Mouse (Mus musculus) retina, postnatal 1 day (tissue): ENCODE measurements around the gene Trib2.

Experiments used
- DNase-seq: peaks from one replicate; pipeline ENCODE4 v3.0.0-alpha.2; 2012

The Trib2 gene

DNA sequence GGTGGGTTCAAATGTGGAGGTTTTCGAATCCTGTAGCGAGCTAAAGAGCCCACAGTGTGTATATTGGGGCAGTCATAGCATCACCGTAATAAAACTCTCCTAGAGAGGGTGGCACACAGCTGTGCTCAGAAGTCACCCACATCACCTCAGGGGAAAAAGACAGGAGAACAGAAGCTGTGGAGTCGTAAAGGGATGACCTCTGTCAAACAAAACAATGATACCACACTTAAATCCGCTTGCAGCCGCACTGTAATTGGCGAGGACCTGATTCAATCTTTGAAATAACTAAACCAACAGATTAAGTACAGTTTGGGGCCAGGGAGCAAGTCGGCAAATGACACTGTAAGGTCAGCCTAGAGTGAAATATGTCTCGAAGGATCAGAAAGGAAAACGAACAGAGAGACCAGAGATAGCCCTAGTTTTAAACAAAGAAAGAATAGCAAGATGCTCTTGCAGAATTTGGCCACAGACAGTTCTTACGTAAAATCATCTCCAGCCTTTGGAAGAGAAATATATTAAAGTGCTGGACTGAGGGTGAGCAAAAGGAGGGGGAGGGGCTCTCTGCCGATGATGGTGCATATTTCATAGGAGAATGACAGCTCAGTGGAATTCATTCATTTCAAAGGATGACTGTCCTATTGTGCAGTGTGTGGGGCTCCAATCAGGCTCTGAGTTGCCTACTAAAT, 3.4 kb downstream of the Trib2 start:
- peak; percentile 75 for DNase-seq

DNA sequence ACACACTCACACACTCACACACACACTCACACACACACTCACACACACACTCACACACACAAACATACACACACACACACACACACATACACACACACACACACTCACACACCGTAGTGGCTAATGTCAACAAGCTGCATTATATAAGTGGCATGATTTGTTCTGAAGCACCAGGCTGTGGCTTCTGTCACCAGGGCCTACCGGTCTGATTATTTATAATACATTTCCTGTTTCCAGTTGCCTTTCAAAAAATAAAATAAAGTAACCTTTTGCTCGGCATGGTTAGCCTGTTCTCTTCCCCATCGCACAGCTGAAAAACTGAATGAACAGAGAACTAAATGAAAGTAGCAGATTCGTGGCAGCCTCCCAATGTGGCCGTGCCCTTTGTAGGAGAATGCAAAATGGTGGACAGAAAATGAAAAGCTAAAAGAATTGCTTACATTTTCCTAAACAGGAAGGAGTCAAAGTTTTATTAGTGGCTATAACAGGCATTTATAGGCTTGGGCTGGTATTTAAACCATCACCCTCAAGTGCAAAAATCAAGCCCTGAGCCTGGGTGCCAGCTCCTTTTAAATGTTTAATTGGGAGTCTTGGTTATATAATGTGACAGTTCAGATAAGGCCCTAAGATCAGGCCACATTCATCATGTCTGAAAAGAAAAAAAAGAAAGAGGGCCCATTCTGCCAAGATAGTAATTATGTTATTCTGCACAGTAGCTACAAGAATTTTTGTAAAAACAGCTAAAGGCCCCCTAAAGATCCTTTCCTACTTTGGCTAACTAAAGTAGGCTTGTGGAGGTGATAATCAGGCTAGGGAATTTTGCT, 4.4 kb downstream of the Trib2 start:
- no peak for DNase-seq

DNA sequence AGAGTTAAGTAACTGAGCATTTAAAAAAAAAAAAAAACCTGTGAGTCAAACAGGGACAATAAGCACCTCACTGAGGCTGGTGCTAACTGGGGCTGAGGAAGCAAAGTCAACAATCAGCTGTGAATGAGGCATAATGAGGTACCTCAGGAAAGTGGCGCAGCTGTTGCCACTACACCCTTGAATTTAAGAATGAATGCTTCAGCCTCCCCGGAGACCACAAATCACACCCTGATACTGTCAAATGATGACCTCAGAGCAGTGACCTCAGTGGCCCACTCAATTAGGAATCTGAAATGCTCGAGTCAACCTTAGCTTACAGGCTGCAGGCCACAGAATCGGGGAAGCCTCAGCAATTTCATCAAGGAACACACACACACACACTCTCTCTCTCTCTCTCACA, 5.0 kb downstream of the Trib2 start:
- peak; percentile 66 for DNase-seq

DNA sequence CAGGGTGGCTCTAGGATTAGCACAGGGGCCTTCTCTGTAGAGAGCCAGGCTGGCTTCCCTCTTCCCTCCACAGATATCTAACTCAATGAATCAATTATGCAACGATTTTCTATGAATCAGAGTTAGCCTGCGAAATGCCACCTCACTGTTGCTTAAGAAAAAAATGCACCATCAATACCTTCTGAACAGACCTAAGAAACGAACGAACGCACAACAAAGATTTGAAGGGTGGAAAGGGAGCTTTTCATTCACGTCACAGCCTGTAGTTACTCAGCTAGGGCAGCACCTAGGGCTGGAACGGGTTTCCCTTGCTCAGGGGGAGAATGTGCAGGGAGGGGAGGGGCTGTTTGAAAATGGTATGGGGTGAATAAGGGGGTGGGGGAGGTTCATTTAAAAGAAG, 5.8 kb downstream of the Trib2 start:
- no peak for DNase-seq

DNA sequence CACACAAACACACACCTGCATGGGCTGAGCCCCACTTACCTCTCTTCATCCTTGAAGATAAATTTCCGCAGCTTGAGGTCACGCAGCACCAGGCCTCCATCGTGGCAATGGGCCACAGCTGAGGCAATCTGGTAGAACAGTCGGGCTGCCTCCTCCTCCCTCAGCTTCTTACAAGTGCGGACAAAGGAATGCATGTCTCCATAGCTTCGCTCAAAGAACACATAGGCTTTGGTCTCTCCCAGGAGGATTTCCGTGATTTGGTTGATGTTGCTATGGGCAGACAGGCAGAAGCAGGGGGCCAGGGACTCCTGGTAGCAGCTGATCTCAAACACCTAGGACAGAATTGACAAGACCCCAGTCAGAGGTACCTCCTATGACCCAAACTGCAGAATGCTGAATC, 7.1 kb downstream of the Trib2 start:
- no peak for DNase-seq

DNA sequence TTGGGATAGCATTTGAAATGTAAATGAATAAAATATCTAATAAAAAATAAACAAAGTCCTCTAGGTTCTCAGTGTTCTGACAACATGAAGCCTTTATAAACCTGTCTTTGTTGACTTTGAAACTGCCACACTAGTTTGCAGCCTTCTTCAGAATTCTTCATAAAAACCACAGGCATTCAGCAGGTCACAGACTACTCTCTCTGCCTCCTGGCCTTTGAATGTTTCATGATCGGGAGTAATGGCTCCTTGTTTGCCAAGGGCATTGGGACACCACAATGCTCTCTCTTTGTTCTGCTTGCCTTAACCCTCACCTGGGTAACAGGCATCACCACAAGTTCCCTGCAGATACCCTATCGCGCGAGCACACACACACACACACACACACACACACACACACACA, 7.5 kb downstream of the Trib2 start:
- DNase-seq = no peak

DNA sequence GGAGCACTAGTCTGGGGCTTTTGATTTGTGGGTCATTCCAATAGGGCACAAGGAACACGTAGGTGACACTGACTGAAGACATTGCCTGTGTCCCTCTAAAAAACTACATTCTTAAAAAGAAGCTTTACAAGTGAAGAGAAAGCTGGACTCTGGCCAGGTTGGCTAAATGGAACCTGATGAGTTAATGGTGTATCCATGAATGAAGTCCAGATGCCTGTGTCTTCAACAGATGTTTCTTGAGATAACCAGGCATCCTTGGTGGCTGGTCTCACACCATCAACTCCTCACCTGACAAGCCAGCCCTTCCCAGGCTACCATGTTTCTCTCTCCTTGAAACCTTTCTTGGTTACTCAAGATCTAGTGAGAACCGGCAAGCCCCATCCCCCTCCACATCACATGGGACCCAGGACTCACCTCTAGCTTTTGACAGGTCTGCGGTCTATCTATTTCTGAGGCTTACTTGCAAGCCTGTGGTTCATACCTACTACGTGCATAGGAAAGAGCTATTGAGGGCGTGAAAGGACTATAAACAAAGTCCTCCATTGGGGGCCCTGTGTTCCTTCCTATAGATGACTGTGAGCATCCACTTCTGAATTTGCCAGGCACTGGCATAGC, 8.4 kb downstream of the Trib2 start:
- no peak for DNase-seq

DNA sequence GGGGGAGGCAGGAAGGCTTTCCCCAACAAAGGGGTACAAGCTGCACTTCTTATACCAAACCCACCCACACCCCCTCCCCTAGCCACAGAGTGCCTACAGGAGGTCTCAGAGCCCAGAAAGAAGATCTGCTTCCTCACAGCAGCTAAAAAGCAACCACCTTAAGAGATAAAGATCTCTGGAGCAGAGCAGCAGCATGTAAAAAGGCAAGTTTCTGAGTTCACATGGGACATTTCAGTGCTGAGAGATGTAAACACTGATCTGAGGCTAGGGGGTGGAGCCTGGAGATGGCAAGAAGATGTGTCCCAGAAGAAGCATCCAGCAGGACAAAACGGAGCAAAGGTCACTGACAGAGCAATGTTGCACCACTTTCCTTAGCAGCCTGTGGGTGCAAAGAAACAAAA, 11.8 kb downstream of the Trib2 start:
- no peak for DNase-seq

DNA sequence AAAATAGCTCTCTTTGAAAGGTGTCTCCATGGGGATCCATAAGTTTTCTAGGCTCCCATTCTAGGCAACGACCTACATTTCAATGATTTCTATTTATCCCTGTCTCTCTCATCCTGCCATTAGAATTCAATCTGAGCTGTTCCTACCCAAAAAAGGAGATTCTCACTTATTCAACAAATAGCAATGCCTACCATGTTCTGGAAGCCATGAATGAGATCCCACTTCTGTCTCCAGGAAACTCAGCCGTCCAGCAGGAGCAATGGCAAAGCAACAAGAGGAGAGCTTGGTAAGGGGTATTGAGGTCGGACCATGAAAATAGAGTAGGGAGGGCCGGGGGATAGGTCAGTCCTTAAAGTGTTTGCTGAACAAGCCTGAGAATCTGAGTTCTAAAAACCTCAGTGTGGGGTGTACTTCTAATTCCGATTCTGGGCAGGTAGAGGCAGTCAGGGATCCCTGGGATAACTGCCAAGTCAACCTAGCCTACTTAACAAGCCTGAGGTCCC, 12.7 kb downstream of the Trib2 start:
- DNase-seq = no peak

DNA sequence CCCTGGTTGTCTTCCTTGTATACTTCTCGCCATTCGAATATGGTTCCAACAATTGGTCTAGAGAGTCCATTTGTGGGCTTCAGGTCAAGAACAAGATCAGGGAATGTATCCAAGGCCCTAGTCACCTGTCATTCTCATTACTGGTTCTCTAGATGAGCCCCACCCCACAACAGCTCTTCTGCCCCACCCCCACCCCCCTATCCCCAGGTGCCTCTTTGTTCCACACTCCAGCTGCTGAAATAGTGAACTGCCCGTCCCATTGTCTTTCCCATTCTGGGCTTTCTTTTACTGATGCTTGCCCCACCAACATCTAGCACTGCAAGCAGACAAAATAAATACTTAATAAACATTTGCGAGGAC, 15.2 kb downstream of the Trib2 start:
- no peak for DNase-seq

DNA sequence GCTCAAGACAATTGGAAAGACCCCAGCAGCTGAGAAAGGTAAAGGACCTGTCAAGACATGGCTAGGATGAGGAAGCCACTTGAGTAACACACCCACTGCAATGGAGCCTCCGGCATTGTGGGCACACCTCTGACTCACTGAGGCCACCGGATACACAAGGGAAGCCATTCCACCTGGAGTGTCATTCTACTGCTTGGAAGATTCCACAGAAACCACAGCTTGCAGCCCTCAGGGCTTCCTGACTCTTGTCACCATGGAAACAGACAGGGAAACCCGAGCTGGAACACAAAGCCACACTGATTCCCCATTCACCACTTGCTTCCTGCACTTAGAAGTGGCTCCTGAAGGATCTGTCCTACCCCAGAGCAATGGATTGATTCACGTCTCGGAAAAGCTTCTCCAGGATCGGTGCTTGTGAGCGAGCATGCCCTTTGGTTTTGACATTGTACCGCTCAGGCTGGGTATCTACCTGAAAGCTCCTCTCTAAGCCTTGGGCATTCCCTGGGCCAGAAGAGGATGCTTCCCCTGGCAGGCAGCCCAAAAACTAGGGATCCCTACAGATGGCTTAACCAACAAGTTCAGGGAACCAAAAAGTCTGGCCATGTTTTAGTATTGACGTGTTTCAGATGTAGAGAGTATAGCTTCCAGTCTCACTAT, 15.7 kb downstream of the Trib2 start:
- DNase-seq = peak; percentile 61

DNA sequence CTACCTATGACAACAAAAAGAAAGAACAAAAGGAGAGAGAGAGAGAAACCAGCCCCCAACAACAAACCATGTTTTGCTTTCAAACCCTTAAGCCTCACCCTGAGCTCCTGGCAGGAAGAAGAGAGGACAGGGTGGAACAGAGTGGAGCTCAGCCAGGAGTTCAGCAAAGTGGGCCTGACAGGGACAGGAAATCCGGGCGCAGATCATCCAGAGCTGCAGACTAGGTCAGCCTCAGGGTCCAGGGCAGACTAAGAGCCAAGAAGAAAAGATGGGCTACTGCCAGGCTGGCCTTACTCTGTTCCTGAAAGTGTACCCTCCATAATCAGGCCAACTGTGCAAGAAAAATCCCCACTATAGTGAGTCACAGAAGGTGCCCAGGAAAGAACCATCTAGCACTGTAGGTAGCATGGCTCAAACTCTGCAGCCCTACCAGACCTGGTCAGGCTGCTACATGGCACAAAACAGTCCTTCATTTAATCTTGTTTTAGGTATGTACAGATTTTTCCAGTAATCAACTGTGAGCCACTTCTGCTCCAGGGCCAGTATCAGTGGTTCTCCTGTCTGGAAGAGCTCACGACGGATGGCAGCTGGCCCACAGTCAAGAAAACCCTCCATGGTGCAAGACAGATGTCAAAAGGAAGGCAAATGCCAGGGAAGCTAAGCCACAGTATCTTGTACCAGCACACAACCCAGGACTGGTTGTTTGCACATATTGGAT, 16.4 kb downstream of the Trib2 start:
- no peak for DNase-seq

DNA sequence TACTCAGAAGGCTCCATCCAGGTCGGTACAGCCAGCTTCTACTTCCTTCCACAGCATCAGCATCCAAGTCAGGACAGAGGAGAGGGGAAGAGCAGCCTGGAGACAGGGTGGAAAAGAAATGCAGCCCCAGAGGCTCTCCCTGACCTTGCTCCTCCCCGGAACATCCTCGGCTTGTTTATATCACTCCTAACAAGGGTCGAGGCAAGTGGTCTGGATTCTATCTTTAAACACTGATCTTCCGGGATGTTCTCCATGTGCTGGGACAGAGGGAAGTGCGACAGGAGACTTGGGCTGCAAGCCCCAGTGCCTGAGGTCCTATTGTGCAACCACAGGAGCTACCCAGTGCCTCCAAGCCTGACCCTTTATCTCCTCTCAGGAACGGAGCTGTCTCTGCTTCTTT, 18.7 kb downstream of the Trib2 start:
- no peak for DNase-seq

DNA sequence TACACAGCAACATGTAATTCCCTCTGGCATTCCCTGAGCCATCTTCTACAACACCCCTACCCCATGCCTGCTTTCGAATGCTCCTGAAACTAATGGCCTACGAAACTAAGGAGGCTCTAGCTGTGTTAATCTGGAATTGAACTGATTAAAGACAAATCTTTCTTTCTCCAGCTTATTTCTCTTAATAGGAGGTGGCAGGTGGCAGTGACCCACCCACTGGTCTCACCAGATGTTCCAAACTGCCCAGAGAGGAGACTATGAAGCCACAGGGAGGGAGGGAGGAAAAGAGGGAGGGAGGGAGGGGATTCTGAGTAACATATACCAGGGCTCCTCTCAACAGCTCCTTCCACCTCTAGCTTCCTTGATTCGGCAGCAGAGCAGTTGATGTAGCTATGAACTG, 20.8 kb downstream of the Trib2 start:
- peak; percentile 85 for DNase-seq

DNA sequence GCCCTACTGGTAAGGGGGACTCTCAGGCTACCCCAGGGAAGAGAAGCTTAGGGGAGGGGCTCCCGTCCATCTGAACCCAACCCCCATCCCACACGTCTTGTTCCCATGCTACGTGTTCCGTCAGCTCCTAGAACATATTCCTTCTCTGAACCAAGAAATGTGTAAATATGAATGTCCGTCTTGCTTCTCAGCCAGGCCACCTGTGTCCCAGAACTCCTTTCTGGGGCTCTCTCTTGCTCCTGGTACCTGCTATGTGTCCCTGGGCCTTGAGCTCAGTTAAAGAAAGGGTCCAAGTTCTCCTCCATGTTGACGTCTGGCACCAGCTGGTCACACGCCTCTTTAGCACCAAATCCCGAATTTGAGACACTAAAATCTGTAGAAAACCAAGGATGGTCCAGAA, 23.4 kb downstream of the Trib2 start:
- no peak for DNase-seq

DNA sequence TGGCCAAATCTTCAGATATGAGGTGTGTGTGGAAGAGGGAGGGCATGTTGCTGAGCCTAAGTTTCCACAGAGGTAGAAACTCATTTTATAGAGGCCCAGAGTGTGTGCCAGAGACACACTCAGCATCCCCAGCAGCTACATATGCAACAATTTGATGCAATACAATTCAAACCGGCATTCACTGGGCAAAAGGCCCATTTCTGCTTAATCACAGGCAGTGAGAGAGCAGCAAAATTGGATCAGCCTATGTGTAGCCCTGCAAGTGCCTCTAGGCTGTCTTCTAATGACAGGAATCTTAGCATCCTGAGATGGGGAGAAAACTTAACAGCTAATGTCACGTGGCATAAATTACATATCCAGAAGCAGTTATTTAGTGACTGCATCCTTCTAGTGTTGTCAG, 26.5 kb downstream of the Trib2 start:
- no peak for DNase-seq

DNA sequence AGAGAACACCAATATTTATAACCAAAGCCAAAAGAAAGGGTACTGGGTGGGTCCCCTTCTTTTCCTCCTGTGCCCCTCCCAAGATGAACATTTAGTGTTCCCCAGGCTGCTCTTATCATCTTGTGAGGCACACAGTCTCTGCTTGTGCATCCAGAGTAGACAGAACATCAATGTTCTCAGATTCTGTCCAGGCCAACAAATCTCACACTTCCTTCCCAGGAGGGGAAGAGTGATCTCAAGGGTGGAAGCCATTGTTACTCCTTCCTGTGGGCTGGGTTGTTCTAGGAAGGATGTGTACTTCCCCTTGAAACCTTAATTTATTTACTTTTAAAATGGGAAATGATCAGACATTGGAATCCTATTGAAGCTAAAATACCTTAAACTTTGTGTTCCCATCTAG, 39.7 kb downstream of the Trib2 start:
- no peak for DNase-seq

DNA sequence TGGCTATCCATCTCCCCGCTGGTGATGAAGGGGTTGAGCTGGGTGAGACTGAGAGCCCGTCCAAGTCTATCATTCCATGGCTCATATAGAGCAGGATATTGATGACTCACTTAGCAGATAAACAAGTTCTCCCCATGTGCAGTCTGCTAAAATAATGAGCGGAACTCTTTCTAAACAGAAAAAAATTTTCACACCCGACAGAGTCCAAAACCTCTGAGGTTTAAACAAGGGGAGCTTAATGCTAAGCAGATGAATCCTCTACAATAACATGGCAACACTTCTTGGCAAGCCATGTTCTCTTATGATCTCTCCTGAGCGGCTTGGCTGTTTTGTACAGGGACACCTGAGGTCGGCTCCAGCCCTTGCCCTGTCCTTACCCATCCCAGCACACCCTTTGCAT, 45.0 kb downstream of the Trib2 start:
- DNase-seq = no peak

DNA sequence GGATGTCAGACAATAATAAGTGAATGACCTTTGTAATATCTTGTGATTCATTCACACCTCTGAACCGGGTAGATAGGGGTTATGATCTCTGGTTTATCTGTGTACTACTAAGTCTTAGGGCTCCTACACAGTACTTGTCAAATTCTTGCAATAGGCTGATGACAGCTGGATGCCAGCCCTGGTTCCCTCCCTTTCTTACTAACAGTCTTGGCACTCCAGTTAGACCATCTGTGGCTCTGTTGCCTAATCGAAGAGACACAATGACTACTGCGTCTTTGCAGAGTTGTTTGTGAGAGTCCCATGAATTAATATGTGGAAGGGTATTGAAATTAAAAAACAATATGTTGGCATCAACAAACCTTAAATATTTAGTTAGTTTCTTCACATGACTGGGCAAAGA, 48.2 kb downstream of the Trib2 start:
- DNase-seq = no peak

DNA sequence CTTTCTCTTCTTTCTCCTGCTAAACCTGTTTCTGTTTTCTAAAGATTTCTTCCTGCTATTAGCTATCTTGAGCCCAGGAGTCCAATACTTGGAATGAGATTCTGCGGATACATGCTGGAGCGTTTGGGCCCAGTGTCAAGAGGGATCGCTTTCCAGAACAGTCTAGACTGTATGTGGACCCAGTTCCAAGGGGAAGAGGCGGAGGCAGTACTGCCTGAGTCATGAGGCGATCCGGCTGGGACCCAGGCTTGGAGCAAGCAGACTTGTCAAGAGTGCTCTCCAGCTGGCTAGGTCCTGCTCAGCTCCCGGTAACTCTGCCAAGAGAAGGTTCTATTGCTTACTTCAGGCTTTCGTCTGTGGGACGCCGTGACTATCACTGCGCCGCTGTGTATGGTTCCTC, 50.7 kb downstream of the Trib2 start:
- DNase-seq = no peak

DNA sequence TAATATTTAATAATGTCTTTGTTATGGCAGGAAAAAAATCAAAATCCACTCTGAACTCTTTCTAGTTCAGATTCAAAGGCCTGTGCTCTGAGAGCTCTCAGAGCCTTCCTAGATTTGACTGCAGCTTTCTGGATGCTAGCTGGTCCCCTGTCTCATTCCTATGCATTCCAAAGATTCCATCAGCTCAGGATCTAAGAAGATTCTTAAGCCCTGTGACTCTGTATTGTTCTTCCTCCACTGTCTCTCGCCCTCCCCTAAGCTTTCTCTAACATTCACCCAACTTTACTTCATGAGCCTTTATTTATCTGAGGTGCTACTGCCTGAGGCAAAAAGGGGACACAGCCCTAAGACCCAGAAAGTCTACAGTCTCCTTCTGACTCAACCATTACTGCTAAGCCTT, 51.5 kb downstream of the Trib2 start:
- DNase-seq = no peak

DNA sequence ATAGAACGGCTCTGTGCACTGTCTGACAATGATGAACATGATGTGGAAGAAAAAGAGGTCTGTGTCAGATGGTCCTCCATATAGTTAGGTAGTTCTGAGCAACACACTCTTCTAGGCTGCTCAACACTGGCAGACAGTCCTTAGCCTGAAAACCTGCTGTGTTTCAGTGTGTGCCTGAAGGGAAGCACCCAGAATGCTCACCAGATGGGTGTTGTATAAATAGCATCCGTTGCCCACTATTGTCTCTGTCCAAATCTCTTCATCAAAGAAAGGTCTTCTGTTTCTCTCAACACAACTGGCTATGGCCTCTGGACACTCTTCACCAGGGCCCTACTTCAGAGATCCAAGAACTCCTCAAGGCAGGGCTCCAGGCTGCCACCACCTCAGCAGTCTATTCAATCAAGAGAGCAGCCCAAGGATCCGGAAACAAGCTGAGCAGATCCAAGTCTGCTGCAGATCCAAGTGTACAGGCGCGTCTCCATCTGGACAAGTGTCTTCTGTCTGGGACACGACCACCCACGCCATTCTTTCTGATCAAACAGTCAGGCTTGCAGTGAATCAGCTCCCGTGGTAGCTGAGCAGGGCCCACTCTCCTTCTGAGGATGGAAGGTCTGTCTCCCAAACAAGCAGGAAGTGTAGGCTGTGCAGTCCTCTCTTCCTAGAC, 55.1 kb downstream of the Trib2 start:
- DNase-seq = no peak
